Mouse (Mus musculus) megakaryocyte, embryonic 14.5 days (primary cell): ENCODE measurements at regions not wholly inside any gene's neighbourhood (a gene's known extent, or its start where the extent isn't known, plus 50 kb on each side); places are given as distances from the start of the nearest gene placed in this dataset.

Experiments used
- H3K27me3 ChIP-seq: replicated peaks from 2 replicates; pipeline ENCODE3; 2012; ENCODE audit warnings: inconsistent platforms
- H3K36me3 ChIP-seq: replicated peaks from 2 replicates; pipeline ENCODE3; 2012; ENCODE audit warnings: low read length, inconsistent platforms, mixed read lengths
- H3K4me1 ChIP-seq: 2 replicates; pipeline ENCODE4 v1.6.1; 2012; ENCODE audit warnings: inconsistent platforms
- H3K4me3 ChIP-seq: replicated peaks from 2 replicates; pipeline ENCODE3; 2012; ENCODE audit warnings: moderate library complexity, mild to moderate bottlenecking, inconsistent platforms
- H3K9me3 ChIP-seq: 2 replicates; pipeline ENCODE4 v1.6.1; 2012; ENCODE audit warnings: inconsistent platforms
- FLI1 ChIP-seq: IDR thresholded peaks from 2 replicates; pipeline ENCODE4 v1.6.1; 2012; ENCODE audit warnings: low read length, inconsistent platforms, mixed read lengths
- GATA1 ChIP-seq: IDR thresholded peaks from 3 replicates; pipeline ENCODE4 v1.6.1; 2012; ENCODE audit warnings: mixed read lengths, low read length, inconsistent platforms, borderline replicate concordance

- no peak for TF ChIP-seq GATA1
- TF ChIP-seq FLI1, result no peak
- Histone ChIP-seq H3K27me3 (no peaks in the 10 kb centered on the region), H3K9me3 (peaks cover 51% of the 10 kb centered on the region), H3K36me3 (no peaks in the 10 kb centered on the region), H3K4me1 (no peaks in the 10 kb centered on the region), H3K4me3 (no peak overlapping the region)
Observed at GRCm38 (mm10) chr5:131377136-131377535, 68.8 kb upstream of the Galnt17 start.

DNA sequence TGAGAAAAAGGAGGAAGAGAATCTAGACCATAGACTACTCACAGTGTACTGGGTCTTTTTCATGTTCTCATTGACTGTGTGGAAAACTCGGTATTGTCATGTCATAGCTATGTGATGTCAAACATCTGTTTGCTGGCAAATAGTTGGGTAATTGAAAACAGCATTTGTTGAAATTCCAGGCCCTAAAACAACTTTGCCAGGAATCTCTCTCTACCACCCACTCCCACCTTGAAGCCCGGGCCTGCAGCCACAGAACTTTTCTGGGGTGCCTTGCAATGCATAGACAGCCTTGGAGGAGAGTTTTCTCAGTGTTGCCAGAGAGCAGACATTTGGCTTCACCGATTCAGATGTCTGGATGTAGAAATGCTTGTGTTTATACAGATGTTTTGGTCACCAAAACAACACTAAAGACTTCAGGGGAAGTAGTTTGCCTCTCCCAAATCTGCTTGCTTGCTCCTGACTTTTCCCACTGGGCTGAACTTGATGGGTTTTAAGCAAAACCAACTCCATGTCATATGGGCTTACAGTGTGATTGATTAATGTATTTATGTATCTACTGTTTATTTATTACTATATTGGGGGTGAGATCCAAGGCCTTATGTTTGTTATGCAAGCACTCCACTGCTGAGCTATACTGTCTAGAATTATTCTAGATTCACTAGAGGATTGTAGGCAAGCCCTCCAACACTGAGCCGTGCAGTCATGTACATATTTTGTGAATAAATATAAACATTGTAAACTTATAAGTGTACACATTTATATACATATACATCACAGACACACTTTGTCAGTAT is 63.2 kb upstream of the Galnt17 start:
- Histone ChIP-seq H3K36me3 (no peaks in the 10 kb centered on the region), H3K27me3 (no peaks in the 10 kb centered on the region), H3K9me3 (peaks cover 29% of the 10 kb centered on the region), H3K4me3 (no peak overlapping the region), H3K4me1 (no peaks in the 10 kb centered on the region)
- TF ChIP-seq FLI1 (no peak), GATA1 (no peak)

DNA sequence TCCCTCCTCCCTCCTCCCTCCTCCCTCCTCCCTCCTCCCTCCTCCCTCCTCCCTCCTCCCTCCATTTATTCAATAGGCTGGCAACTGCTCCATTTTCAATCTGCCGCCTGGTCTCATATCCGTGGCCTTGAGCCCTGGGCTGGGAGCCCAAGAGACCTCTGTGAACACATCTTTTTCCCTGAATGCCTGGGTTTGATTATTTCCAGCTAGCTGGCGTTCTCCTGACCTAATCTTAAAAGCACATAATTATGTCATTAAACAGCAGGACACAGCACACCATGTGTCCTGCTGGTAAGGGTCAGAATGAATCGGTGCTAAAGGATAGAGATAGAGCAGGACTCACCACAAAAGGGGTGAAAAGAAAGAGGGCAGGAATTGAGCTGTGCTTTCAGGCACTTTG is 59.2 kb upstream of the Galnt17 start:
- H3K4me1 ChIP-seq, result no peaks in the 10 kb centered on the region
- no peak overlapping the region for H3K4me3 ChIP-seq
- H3K27me3 ChIP-seq, result no peaks in the 10 kb centered on the region
- no peaks in the 10 kb centered on the region for H3K36me3 ChIP-seq
- TF ChIP-seq FLI1 (no peak), GATA1 (no peak)
- peaks cover 38% of the 10 kb centered on the region for H3K9me3 ChIP-seq

GRCm38 (mm10) chr5:131359831-131360230 is 51.5 kb upstream of the Galnt17 start:
- peaks cover 41% of the 10 kb centered on the region for H3K9me3 ChIP-seq
- no peaks in the 10 kb centered on the region for H3K27me3 ChIP-seq
- TF ChIP-seq GATA1, result no peak
- no peak for TF ChIP-seq FLI1
- no peaks in the 10 kb centered on the region for H3K36me3 ChIP-seq
- no peaks in the 10 kb centered on the region for H3K4me1 ChIP-seq
- no peak overlapping the region for H3K4me3 ChIP-seq
